Mouse (Mus musculus) urinary bladder, postnatal 25 days (tissue): ENCODE results near the gene Scly.

Source experiments
- DNase-seq: peaks from one replicate; pipeline ENCODE4 v3.0.0; 2022; ENCODE audit warnings: low spot score

The Scly gene

GRCm38 (mm10) chr1:91299707-91300426, 1.7 kb downstream of the Scly start:
- DNase-seq, result no peak

- no peak for DNase-seq
Measured at GRCm38 (mm10) chr1:91301206-91301920, 3.2 kb downstream of the Scly start.

GRCm38 (mm10) chr1:91302021-91302420, 3.9 kb downstream of the Scly start:
- DNase-seq, result no peak

- no peak for DNase-seq
Measured at GRCm38 (mm10) chr1:91304621-91305020, 6.5 kb downstream of the Scly start.

GRCm38 (mm10) chr1:91309366-91310085, 11.4 kb downstream of the Scly start:
- DNase-seq, result no peak

GRCm38 (mm10) chr1:91312273-91312672, 14.1 kb downstream of the Scly start:
- DNase-seq, result no peak

- no peak for DNase-seq
Measured at GRCm38 (mm10) chr1:91313251-91313650, 15.1 kb downstream of the Scly start.

- DNase-seq, result no peak
Measured at GRCm38 (mm10) chr1:91317656-91318055, 19.5 kb downstream of the Scly start.

- no peak for DNase-seq
Measured at GRCm38 (mm10) chr1:91321760-91322438, 23.8 kb downstream of the Scly start, which contains the start of gene Espnl. Gene Espnl (plus strand): TSS chr1:91322075.

- no peak for DNase-seq
Measured at GRCm38 (mm10) chr1:91324646-91325045, 26.5 kb downstream of the Scly start.

- no peak for DNase-seq
Measured at GRCm38 (mm10) chr1:91325488-91326042, 27.4 kb downstream of the Scly start.

GRCm38 (mm10) chr1:91332102-91332501, 34.0 kb downstream of the Scly start:
- DNase-seq, result no peak

GRCm38 (mm10) chr1:91333582-91333981, 35.4 kb downstream of the Scly start:
- DNase-seq, result no peak

GRCm38 (mm10) chr1:91337355-91337754, 39.2 kb downstream of the Scly start:
- no peak for DNase-seq

GRCm38 (mm10) chr1:91344001-91344400, 45.9 kb downstream of the Scly start:
- no peak for DNase-seq

GRCm38 (mm10) chr1:91344921-91345685, 47.0 kb downstream of the Scly start:
- peak; percentile 13 for DNase-seq

- DNase-seq, result peak; percentile 57
Measured at GRCm38 (mm10) chr1:91346892-91347291, 48.8 kb downstream of the Scly start.

- DNase-seq, result no peak
Measured at GRCm38 (mm10) chr1:91350841-91351240, 52.7 kb downstream of the Scly start, which contains the start of gene Klhl30. Gene Klhl30 (plus strand): TSS chr1:91351016.

GRCm38 (mm10) chr1:91351249-91351648, 53.1 kb downstream of the Scly start:
- DNase-seq, result no peak

- DNase-seq, result no peak
Measured at GRCm38 (mm10) chr1:91352277-91352676, 54.1 kb downstream of the Scly start.

- DNase-seq, result no peak
Measured at GRCm38 (mm10) chr1:91356105-91356504, 58.0 kb downstream of the Scly start.
